Mouse (Mus musculus): ENCODE data around the gene Fcer2a. TPM values are rescaled to one million over a fixed set of nuclear protein-coding genes. Genes with fewer than 3 reads are reported as not detected.

The Fcer2a gene
- total RNA-seq (2021), result not detected

- intact Hi-C loops (cut with DNase I), result no loop called here
- no peak for DNase-seq (ENCODE audit: extremely low spot score in 1 of 2, low spot score in 2 of 2)
Observed at GRCm38 (mm10) chr8:3694121-3694520, at the start of gene Fcer2a. Gene Fcer2a (minus strand): TSS chr8:3694175.

DNA sequence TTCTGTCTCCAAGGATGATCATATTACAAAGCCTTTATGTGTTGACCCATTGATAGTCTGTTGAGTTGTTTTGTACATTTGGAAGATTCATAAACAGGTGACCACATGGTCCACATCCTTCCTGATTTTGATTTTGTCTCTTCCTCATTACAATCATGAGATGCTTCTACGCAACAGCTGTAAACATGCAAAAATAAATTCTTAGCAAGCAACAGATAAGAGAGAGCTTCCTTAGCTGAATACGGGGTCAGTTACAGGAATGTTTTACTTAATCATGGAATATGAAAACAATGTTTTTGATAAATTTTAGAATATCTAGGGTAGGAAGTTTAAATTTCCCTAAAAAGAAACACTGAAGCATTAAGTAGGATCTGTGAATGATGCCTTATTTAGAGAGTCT, 43.0 kb upstream of the Fcer2a start:
- no peak for DNase-seq (ENCODE audit: extremely low spot score in 1 of 2, low spot score in 2 of 2)
- intact Hi-C loops (cut with DNase I), result no loop called here

GRCm38 (mm10) chr8:3735599-3735998, 41.6 kb upstream of the Fcer2a start:
- intact Hi-C loops (cut with DNase I), result no loop called here
- no peak for DNase-seq (ENCODE audit: extremely low spot score in 1 of 2, low spot score in 2 of 2)

- no peak for DNase-seq (ENCODE audit: extremely low spot score in 1 of 2, low spot score in 2 of 2)
- intact Hi-C loops (cut with DNase I), result no loop called here
Observed at GRCm38 (mm10) chr8:3734084-3734483, 40.1 kb upstream of the Fcer2a start.

- no peak for DNase-seq (ENCODE audit: extremely low spot score in 1 of 2, low spot score in 2 of 2)
- intact Hi-C loops (cut with DNase I), result no loop called here
Observed at GRCm38 (mm10) chr8:3721041-3721440, 27.1 kb upstream of the Fcer2a start.

DNA sequence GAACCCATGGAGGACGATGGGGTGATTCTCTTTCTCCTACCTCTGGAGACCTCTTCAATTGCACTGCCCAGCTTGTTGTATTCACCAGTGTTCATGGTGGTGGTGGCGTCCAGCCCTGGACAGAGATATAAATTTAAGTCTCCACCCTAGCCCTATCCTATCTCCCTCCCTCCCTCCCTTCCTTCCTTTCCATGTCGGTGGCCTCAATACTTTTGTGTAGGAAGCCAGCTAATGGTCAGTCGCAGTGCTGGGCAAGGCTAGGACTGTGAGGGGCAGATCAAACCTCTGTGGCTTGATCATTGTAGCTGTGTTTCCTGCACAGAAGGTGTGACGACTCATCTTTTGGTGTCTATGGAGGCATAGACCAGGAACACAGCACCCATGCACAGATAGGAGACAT, 26.6 kb upstream of the Fcer2a start, which contains the start of gene Clec4g:
Clec4g (minus strand) TSS at position 101 of the 400 bp plus-strand sequence.
- intact Hi-C loops (cut with DNase I), result no loop called here

GRCm38 (mm10) chr8:3718559-3718958, 24.6 kb upstream of the Fcer2a start:
- peak in 1 of 2 experiments; percentile 65 for DNase-seq (ENCODE audit: extremely low spot score in 1 of 2, low spot score in 2 of 2)
- intact Hi-C loops (cut with DNase I), result no loop called here

More for the DNA sequence above, 26.6 kb upstream of the Fcer2a start, which contains the start of gene Clec4g:
- DNase-seq (ENCODE audit: extremely low spot score in 1 of 2, low spot score in 2 of 2), result no peak

- intact Hi-C loops (cut with DNase I), result no loop called here
- no peak for DNase-seq (ENCODE audit: extremely low spot score in 1 of 2, low spot score in 2 of 2)
Observed at GRCm38 (mm10) chr8:3717321-3717954, 23.5 kb upstream of the Fcer2a start.

DNA sequence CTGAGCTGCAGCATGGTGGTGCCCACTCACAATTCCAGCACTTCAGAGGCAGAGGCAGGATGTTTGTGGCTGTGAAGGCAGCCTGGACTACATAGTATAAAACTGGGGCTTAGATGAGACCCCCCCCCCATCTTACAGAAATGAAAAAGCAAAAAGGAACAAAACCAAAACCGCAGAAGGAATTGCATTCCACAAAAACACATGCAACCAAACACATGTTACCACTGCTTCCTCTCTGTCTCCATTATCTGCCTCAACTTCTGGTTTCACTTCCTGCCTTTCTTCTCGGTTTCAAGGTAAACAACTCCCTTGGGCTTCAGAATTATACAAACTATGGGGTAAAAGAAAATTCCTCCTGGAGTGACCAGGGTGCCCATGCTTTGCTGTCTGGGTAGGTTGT, 17.7 kb upstream of the Fcer2a start:
- no peak for DNase-seq (ENCODE audit: extremely low spot score in 1 of 2, low spot score in 2 of 2)
- intact Hi-C loops (cut with DNase I), result no loop called here

DNA sequence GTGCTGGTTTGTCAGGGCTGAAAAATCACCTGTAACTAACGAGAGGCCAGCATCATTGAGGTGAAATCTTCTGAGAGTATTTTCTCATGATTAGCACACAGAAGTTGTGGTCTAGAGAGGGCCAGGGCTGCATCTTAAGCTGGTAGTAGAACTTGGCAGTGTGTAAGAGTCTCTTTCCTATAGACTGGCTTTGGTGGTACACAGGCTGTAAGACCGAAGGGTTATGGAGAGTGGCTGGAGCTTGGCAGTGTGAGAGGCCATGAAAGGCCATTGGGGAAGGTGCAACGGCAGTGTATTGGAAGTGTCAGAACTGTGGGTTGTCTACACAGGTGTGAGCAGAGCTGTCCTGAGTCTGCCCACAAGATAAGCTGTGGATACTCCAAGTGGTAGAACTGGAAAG, 16.3 kb upstream of the Fcer2a start:
- intact Hi-C loops (cut with DNase I), result no loop called here
- DNase-seq (ENCODE audit: extremely low spot score in 1 of 2, low spot score in 2 of 2), result no peak

GRCm38 (mm10) chr8:3707611-3708010, 13.6 kb upstream of the Fcer2a start:
- intact Hi-C loops (cut with DNase I), result no loop called here
- no peak for DNase-seq (ENCODE audit: extremely low spot score in 1 of 2, low spot score in 2 of 2)

- DNase-seq (ENCODE audit: extremely low spot score in 1 of 2, low spot score in 2 of 2), result no peak
- intact Hi-C loops (cut with DNase I), result no loop called here
Observed at GRCm38 (mm10) chr8:3705711-3706110, 11.7 kb upstream of the Fcer2a start.

- intact Hi-C loops (cut with DNase I), result no loop called here
- DNase-seq (ENCODE audit: extremely low spot score in 1 of 2, low spot score in 2 of 2), result no peak
Observed at GRCm38 (mm10) chr8:3701491-3701890, 7.5 kb upstream of the Fcer2a start.

DNA sequence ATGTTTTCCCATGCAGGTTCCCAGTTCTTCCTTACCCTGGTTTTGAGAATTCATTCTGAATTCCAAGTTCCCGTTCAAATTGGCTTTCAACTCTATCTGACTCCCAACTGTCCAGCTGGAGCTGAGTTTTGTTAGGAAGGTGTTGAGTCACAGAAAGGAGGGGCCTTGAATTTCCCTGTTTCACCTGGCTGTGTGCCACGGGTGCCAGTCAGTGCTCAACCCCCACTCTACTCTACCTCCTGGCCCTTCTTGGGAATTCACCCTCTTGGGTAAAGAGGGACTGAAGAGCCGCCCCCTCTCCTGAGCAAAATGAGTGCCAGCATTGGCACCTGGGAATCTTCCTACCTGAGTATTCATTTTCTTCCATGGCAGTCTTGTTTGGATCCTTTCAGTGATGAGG, 3.2 kb downstream of the Fcer2a start:
- DNase-seq (ENCODE audit: extremely low spot score in 1 of 2, low spot score in 2 of 2), result no peak
- intact Hi-C loops (cut with DNase I), result no loop called here

DNA sequence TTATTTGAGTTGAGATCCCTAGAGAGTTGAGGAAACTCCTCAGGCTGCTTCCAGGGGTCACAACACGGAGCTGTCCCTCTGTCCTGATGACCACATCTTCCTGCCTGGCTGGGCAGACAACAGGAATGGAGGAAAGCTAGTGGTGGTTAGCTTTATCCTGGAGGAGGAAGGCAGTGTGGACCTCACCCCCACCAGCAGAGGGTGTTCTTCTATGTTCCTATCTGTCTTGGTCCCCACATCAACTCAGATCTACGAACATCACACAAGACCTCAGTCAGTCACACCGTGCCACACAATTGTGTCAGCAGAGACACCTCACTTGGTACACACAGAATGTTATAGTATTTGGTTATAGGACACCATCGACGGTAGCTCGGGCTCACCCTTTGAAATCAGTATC, 6.4 kb downstream of the Fcer2a start:
- no peak for DNase-seq (ENCODE audit: extremely low spot score in 1 of 2, low spot score in 2 of 2)
- intact Hi-C loops (cut with DNase I), result no loop called here

DNA sequence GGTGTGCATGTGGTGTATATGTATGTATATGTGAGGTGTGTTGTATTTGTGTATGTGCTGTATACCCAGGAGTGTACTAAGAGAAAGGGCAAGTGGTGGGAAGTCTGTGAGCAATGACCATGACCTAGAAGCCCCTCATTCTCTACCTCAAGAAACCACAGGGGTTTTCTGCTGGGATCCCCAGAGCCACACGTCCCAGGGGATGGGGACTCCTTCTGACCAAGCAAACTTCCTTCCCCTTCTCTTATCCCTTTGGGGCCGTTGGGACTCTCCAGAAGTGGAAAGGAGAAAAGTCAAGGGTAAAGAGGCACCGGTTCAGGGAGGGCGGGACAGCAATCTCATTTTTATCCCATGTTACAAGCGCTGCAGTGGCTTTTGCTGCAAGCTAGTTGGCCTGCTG, 8.6 kb downstream of the Fcer2a start:
- no peak for DNase-seq (ENCODE audit: extremely low spot score in 1 of 2, low spot score in 2 of 2)
- intact Hi-C loops (cut with DNase I), result no loop called here

DNA sequence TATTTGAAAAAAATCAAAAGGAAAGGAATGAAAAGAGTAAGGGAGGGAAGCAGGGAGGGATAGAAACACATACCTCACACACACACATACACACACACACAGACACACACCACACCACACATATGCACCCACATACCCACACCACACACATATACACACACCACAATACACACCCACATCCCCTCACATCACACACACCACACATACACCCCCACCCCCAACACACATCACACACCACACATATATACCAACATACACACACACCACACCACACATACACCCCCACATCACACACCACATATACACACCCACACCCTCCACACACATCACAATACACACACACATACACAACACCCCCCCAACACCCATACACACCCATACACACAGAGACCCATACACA, 9.4 kb downstream of the Fcer2a start:
- intact Hi-C loops (cut with DNase I), result no loop called here
- no peak for DNase-seq (ENCODE audit: extremely low spot score in 1 of 2, low spot score in 2 of 2)

DNA sequence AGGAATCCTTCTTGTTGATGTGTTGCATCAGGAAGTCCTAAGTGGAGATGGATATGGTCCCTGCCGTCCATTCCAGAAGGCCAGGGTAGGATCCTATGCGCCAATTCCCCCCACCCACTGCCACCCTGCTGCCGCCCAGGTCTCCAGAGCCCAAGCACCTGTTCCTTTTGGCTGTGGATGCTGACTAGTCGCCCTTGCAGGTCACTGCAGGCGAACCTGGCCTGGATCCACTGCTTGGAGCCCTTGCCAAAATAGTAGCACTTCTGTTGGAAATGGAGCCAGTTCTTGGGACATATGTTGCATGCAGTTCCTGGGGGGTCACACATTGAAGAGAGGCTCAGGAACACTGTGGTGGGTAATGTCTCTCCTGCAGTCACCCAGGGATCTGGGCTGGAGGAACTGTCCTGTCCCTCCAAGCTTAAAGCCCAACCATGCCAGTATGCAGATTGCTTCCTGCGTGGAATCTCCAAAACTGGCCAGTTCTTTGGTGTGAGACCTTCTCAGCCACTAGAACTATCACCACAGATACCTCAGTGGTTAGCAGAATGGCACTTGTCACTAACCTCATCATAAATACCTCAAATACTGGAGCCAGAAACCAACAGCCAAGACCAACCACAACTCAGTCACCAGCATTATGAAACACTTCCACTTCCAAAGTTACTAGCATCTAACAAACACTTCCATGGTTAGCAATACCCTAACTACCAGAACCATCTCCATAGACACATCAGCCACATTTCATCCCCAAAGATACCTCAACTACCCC, 10.4 kb downstream of the Fcer2a start:
- no peak for DNase-seq (ENCODE audit: extremely low spot score in 1 of 2, low spot score in 2 of 2)
- intact Hi-C loops (cut with DNase I), result no loop called here

DNA sequence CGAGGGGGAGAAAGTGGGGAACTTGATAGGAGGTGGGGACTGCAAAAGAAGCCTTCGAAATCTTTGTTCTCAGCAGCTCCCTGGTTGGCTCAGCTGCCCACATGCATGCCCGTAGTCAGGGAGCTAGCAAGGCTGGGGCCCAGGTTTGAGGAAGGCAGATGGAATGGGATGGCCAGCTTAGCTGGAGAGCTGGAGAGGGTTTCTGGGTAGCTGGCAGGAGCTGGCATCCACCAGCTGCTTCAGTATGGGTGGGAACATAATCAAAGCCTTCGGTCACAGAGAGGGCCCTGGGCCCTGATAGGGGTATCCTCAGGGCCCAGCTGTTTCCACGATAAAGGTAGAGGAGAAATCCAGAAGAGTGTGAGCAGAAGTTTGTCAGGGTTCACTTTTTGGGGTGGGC, 11.5 kb downstream of the Fcer2a start:
- intact Hi-C loops (cut with DNase I), result no loop called here
- DNase-seq (ENCODE audit: extremely low spot score in 1 of 2, low spot score in 2 of 2), result no peak

DNA sequence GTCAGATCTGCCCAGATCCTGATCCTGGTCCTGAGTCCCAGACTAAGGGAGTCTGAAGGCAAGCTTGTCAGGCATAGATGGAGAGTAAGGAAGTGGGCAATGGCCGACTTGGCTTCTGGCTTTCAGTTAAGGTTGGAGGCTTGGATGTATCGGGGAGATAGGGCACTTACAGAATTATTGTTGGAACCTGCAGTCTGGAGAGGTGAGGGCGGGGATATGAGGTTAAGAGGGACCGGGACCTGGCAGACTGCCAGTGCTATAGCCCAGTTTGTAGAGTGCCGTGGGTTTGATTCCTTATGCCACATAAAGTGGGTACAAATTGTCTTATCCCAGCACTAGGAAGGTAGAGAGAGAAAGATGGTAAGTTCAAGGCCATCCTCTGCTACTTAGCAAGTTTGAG, 14.3 kb downstream of the Fcer2a start:
- no peak for DNase-seq (ENCODE audit: extremely low spot score in 1 of 2, low spot score in 2 of 2)
- intact Hi-C loops (cut with DNase I), result no loop called here

DNA sequence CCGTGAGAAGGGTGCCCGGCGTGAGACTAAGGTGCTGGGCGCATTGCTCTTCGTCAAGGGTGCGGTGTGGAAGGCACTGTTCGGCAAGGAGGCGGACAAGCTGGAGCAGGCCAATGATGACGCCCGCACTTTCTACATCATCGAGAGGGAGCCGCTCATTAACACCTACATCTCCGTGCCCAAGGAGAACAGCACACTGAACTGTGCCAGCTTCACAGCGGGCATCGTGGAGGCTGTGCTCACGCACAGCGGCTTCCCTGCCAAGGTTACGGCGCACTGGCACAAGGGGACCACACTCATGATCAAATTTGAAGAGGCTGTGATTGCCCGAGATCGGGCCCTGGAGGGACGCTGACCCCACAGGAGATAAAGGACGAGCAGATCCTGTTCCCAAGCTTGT, 14.7 kb downstream of the Fcer2a start:
- intact Hi-C loops (cut with DNase I), result no loop called here
- no peak for DNase-seq (ENCODE audit: extremely low spot score in 1 of 2, low spot score in 2 of 2)
